Mouse (Mus musculus): Measurements from ENCODE around the gene Gm45062. TPM values are rescaled to one million over a fixed set of nuclear protein-coding genes. Genes with fewer than 3 reads are reported as not detected.

The Gm45062 gene
- total and polyA plus RNA-seq, 3 experiments, result 2.7 to 4.1 (median 3.2) TPM

- no peaks in the 10 kb centered on the region for H3K27me3 ChIP-seq (replicated peaks)
- 0 out of 2 replicates have a peak overlapping the region, but pooled peaks have one; percentile 36 for H3K27ac ChIP-seq (ENCODE audit: insufficient read depth, low read depth)
- peaks cover 3% of the 10 kb centered on the region for H3K79me2 ChIP-seq (replicated peaks; ENCODE audit: control insufficient read depth, extremely low read depth, insufficient read depth, poor library complexity, severe bottlenecking)
- dilution Hi-C loops (cut with MboI; ENCODE audit: extremely low pct_ligation_motif_present, extremely low pct_unique_long_range_greater_than_20kb, low sequenced_read_pairs), result no loop called here
- peak overlapping the region; percentile 96 for H3K9ac ChIP-seq (ENCODE audit: insufficient read depth, low read depth)
- in situ Hi-C loops (cut with MboI; ENCODE audit: low pct_ligation_motif_present, low pct_unique_long_range_greater_than_20kb, low sequenced_read_pairs), result loop anchor here (25.0 kb wide), 1 partner anchor 392 kb away; no protein-coding TSS in a partner anchor
- TF ChIP-seq SIN3A (IDR thresholded peaks at IDR 0.05; ENCODE audit: low read length) (peak; percentile 55; the same call in 1 of the 2 replicates), POLR2AphosphoS2 (IDR thresholded peaks at IDR 0.05; ENCODE audit: low read depth, low read length) (no peak), ELF1 (IDR thresholded peaks at IDR 0.05; ENCODE audit: low read depth, low read length) (0 out of 2 replicates have a peak, but pooled peaks have one; percentile 11), MAFK (IDR thresholded peaks at IDR 0.05; ENCODE audit: insufficient replicate concordance, low read length) (peak; percentile 96), NELFE (IDR thresholded peaks at IDR 0.05; ENCODE audit: low read depth, low read length) (0 out of 2 replicates have a peak, but pooled peaks have one; percentile 30), TBP (conservative IDR thresholded peaks at IDR 0.05; ENCODE audit: low read depth, low read length) (peak; percentile 70; the same call in 1 of the 2 replicates), TCF12 (IDR thresholded peaks at IDR 0.05; ENCODE audit: low read depth, low read length) (peak; percentile 59; the same call in 1 of the 2 replicates), USF1 (IDR thresholded peaks at IDR 0.05; ENCODE audit: low read depth, low read length) (no peak), CHD1 (IDR thresholded peaks at IDR 0.05; ENCODE audit: low read depth, low read length) (no peak; the same call in 1 of the 2 replicates), ETS1 (conservative IDR thresholded peaks at IDR 0.05; ENCODE audit: low read depth, low read length) (peak; percentile 39; the same call in 1 of the 2 replicates), POLR2A (IDR thresholded peaks at IDR 0.05; ENCODE audit: low read depth, low read length) (peak; percentile 60), ZC3H11A (IDR thresholded peaks at IDR 0.05; ENCODE audit: low read depth, low read length) (no peak), GABPA (IDR thresholded peaks at IDR 0.05; ENCODE audit: insufficient replicate concordance, low read depth, low read length) (peak; percentile 28; the same call in 1 of the 2 replicates), RAD21 (IDR thresholded peaks at IDR 0.05; ENCODE audit: low read depth, low read length) (no peak), ZNF384 (IDR thresholded peaks at IDR 0.05; ENCODE audit: low read depth, low read length) (peak; percentile 53), UBTF (IDR thresholded peaks at IDR 0.05; ENCODE audit: low read depth, low read length) (no peak)
- peak overlapping the region; percentile 94 for H3K4me2 ChIP-seq (ENCODE audit: insufficient read depth, low read depth, poor library complexity, severe bottlenecking)
- H3K4me3 ChIP-seq (replicated peaks in 1 of 3; ENCODE audit: low read depth in 2 of 3, low read length in 2 of 3, poor library complexity in 1 of 3), result peak overlapping the region; percentile 45 to 56 (median 53)
- H3K4me1 ChIP-seq (ENCODE audit: control insufficient read depth in 1 of 2, insufficient read depth in 2 of 2), result peaks cover 7 to 43% of the 10 kb centered on the region in 2 experiments; a peak in 2 of 4 replicates
- no peaks in the 10 kb centered on the region for H3K9me3 ChIP-seq (replicated peaks; ENCODE audit: low read length)
- no peaks in the 10 kb centered on the region for H3K36me3 ChIP-seq (replicated peaks in 1 of 2; ENCODE audit: control insufficient read depth in 1 of 2, insufficient read depth in 1 of 2, low read length in 1 of 2)
- peak; percentile 85 for DNase-seq (ENCODE audit: extremely low read depth)
Measured at GRCm38 (mm10) chr6:8345219-8345856, 86.1 kb downstream of the Gm45062 start.

GRCm38 (mm10) chr6:8347154-8347553 is 87.9 kb downstream of the Gm45062 start:
- H3K4me3 ChIP-seq (replicated peaks in 1 of 3; ENCODE audit: low read depth in 2 of 3, low read length in 2 of 3, poor library complexity in 1 of 3), result no peak overlapping the region
- H3K79me2 ChIP-seq (replicated peaks; ENCODE audit: control insufficient read depth, extremely low read depth, insufficient read depth, poor library complexity, severe bottlenecking), result peaks cover 3% of the 10 kb centered on the region
- H3K4me2 ChIP-seq (ENCODE audit: insufficient read depth, low read depth, poor library complexity, severe bottlenecking), result no peak overlapping the region
- dilution Hi-C loops (cut with MboI; ENCODE audit: extremely low pct_ligation_motif_present, extremely low pct_unique_long_range_greater_than_20kb, low sequenced_read_pairs) (no loop called here), in situ Hi-C loops (cut with MboI; ENCODE audit: low pct_ligation_motif_present, low pct_unique_long_range_greater_than_20kb, low sequenced_read_pairs) (loop anchor here (25.0 kb wide), 1 partner anchor 390 kb away; no protein-coding TSS in a partner anchor)
- no peak overlapping the region for H3K27ac ChIP-seq (ENCODE audit: insufficient read depth, low read depth)
- peaks cover 17 to 48% of the 10 kb centered on the region in 2 experiments for H3K4me1 ChIP-seq (ENCODE audit: control insufficient read depth in 1 of 2, insufficient read depth in 2 of 2)
- no peaks in the 10 kb centered on the region for H3K36me3 ChIP-seq (replicated peaks in 1 of 2; ENCODE audit: control insufficient read depth in 1 of 2, insufficient read depth in 1 of 2, low read length in 1 of 2)
- DNase-seq (ENCODE audit: extremely low read depth), result no peak
- H3K27me3 ChIP-seq (replicated peaks), result no peaks in the 10 kb centered on the region
- no peak for TF ChIP-seq JUND (conservative IDR thresholded peaks at IDR 0.05; ENCODE audit: low read depth, low read length)
- TF ChIP-seq MEF2A (IDR thresholded peaks at IDR 0.05; ENCODE audit: borderline replicate concordance, low read depth, low read length), result no peak
- no peak for TF ChIP-seq MXI1 (IDR thresholded peaks at IDR 0.05; ENCODE audit: low read depth, low read length)
- TF ChIP-seq POLR2A (IDR thresholded peaks at IDR 0.05; ENCODE audit: low read depth, low read length), result no peak
- no peak for TF ChIP-seq JUN (IDR thresholded peaks at IDR 0.05; ENCODE audit: insufficient read depth, low read depth, low read length)
- no peak for TF ChIP-seq IRF4 (IDR thresholded peaks at IDR 0.05; ENCODE audit: low read depth, low read length)
- TF ChIP-seq E2F4 (IDR thresholded peaks at IDR 0.05; ENCODE audit: insufficient replicate concordance, low read depth, low read length), result no peak
- no peak for TF ChIP-seq BHLHE40 (IDR thresholded peaks at IDR 0.05; ENCODE audit: low read depth, low read length)
- TF ChIP-seq ZC3H11A (IDR thresholded peaks at IDR 0.05; ENCODE audit: low read depth, low read length), result no peak
- TF ChIP-seq USF1 (IDR thresholded peaks at IDR 0.05; ENCODE audit: low read depth, low read length), result no peak
- TF ChIP-seq NRF1 (IDR thresholded peaks at IDR 0.05; ENCODE audit: low read depth, low read length), result no peak
- TF ChIP-seq GABPA (IDR thresholded peaks at IDR 0.05; ENCODE audit: insufficient replicate concordance, low read depth, low read length), result no peak
- no peaks in the 10 kb centered on the region for H3K9me3 ChIP-seq (replicated peaks; ENCODE audit: low read length)
- no peak overlapping the region for H3K9ac ChIP-seq (ENCODE audit: insufficient read depth, low read depth)
